Mouse (Mus musculus) cerebellum, adult 2 months (tissue): ENCODE measurements around the gene Rnf10. TPM values are rescaled to one million over a fixed set of nuclear protein-coding genes. Genes with fewer than 3 reads are reported as not detected.
"Not testable (repeated sequence)": the region's sequence is repeated elsewhere in the genome, so short reads cannot be mapped to it uniquely, and the experiment has no call there.

Experiments
- DNase-seq, 2 experiments: peaks; one replicate each; pipeline ENCODE4 v3.0.0; 2021
- H3K27ac ChIP-seq: fragments of 200-500 bp; 2 replicates; pipeline ENCODE4 v1.5.1; 2012; ENCODE audit warnings: low read length, control low read depth, inconsistent platforms; ENCODE audit not compliant: insufficient read depth
- H3K27me3 ChIP-seq: fragments of 200-500 bp; 2 replicates; pipeline ENCODE4 v1.6.1; 2012; ENCODE audit warnings: inconsistent platforms, mild to moderate bottlenecking, low read length, moderate library complexity; ENCODE audit not compliant: control insufficient read depth, insufficient read depth
- H3K4me1 ChIP-seq: fragments of 200-500 bp; 2 replicates; pipeline ENCODE4 v1.6.1; 2011; ENCODE audit warnings: low read length; ENCODE audit not compliant: control insufficient read depth, insufficient read depth
- H3K4me3 ChIP-seq: fragments of 200-500 bp; replicated peaks from 2 replicates; pipeline ENCODE3; 2011; ENCODE audit warnings: mild to moderate bottlenecking, low read depth, low read length, control low read depth; ENCODE audit not compliant: insufficient read depth
- CTCF ChIP-seq: fragments of 200-500 bp; IDR thresholded peaks from 2 replicates; pipeline ENCODE4 v1.5.1; 2011; ENCODE audit warnings: low read depth, mild to moderate bottlenecking, control low read depth, low read length, moderate library complexity, borderline replicate concordance; ENCODE audit not compliant: insufficient read depth
- POLR2A ChIP-seq: fragments of 200-500 bp; IDR thresholded peaks from 2 replicates; pipeline ENCODE4 v1.6.1; 2011; ENCODE audit warnings: low read length, control low read depth, borderline replicate concordance; ENCODE audit not compliant: insufficient read depth
- WGBS: fragments of 180-500 bp; shearing (Covaris S2); methylation state at CpG from one replicate; pipeline ENCODE4 v1.1.7; 2018; 5-methylcytosine and 5-hydroxymethylcytosine counted together
- polyA plus RNA-seq: library from polyadenylated mRNA; depleted of rRNA; stranded (reverse); fragments of >200 nt; gene quantifications from 2 replicates; pipeline ENCODE4 v1.2.3, GENCODE M21; 2012

The Rnf10 gene
- polyA plus RNA-seq, 1 experiment: 151 TPM

DNA sequence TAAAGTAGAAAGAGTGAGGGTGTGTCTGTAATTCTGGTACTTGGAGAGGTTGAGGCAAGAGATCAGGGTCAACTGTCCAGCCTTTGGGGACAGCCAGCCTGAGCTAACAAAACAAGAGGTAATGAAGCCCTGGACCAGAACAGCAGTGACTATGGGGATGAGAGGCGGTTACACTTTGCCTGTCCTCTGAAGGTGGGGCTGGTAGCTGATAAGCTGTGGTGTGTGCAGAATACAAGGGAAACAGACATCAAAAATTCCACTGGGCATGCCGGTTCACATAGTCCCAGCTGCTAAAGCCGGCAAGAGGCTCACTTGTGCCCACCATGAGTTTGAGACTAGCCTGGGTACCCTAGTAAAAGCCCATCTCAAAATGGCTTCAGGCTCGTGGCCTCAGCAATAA is 39.7 kb upstream of the Rnf10 start:
- no peak for DNase-seq
- Histone ChIP-seq H3K4me1 (peaks cover 6% of the 10 kb centered on the region), H3K4me3 (no peak overlapping the region), H3K27ac (no peak overlapping the region), H3K27me3 (no peaks in the 10 kb centered on the region)
- TF ChIP-seq CTCF: no peak
- WGBS: 86% methylated on average over 4 of the region's 4 CpGs

DNA sequence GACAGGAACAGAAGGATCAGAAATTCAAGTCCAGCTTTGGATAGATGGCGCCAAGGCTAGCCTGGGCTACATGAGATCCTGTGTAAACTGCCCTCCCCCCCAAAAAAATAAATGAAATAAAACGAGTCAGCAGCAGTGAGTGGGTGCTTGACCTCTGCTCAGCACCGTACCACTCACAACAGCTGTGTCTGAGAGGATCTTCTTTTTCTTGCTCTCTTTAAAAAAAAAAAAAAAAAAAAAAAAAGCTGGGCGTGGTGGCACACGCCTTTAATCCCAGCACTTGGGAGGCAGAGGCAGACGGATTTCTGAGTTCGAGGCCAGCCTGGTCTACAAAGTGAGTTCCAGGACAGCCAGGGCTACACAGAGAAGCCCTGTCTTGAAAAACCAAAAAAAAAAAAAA is 29.5 kb upstream of the Rnf10 start:
- H3K4me3 ChIP-seq: peak overlapping the region; percentile 7

DNA sequence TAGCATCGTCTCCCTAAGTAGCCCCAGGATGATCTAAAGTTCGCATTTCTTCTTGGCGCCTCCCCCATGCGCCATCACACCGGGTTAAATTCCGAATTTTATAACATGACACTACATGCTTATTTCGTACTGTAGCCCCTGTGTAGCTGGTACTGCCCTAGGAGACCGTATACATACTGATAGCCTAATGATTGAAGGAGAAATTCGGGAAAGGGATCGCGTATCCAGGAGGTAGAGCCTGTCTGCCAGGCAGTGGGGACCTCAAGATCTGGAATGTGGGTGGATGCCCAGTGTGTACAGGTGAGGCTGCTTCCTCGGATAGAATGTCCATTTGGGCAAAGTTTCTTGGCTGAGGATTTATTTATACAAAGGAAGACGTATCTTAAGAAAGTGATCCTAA is 28.9 kb upstream of the Rnf10 start:
- 19% methylated on average over 13 of the region's 13 CpGs for WGBS
- Histone ChIP-seq H3K27ac (no peak overlapping the region), H3K4me3 (peak overlapping the region; percentile 74), H3K27me3 (no peaks in the 10 kb centered on the region), H3K4me1 (peaks cover 8% of the 10 kb centered on the region; the same call in 1 of the 2 replicates)
- TF ChIP-seq POLR2A: no peak
- TF ChIP-seq CTCF: no peak
- DNase-seq: peak; percentile 23 to 34

More for the DNA sequence above, 29.5 kb upstream of the Rnf10 start:
- not testable (repeated sequence) for H3K27ac ChIP-seq, DNase-seq, H3K4me1 ChIP-seq, H3K27me3 ChIP-seq
- 89% methylated on average over 7 of the region's 7 CpGs for WGBS

DNA sequence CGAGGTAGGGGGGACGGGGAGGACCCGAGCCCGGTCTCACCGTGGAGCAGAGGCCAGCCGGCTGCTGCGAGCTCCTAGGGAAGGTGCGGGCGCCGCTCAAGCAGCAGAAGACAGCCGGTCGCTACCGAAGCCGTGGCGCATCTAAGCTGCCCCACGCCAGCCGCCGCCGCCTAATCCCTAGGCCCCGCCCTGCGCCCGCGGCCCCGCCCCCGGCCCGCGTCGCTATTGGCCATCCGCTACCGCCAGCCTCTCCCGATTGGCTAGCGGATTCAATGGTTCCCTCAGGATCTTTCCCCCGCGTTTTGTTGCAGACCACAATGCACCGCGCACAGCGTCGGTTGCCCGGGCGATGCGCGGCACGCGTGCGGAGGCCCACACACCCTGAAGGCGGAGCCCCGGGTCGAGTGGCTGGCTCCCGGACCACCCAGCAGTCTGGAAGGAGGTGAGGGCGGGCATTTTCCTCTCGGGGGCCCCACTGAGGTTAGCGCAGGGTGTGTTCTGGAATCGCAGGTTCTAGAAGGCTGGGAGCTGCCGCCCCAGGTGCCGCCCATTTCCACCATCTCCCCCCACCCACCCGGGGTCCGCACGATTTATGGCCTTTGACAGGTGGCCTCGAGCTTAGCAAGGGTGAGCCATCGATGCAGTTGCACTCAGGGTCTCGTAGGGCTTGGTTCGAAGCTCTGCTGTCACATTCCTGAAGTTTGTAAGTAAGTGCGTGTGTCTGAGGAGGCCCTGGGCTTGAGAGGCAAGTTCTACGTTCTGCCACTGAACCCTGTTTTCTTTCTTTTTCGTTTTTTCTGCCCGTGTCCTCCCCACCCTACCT is 28.3 kb upstream of the Rnf10 start, which contains the start of gene Dynll1:
Gene Dynll1 (minus strand): TSS at position 208 of the 823 bp plus-strand sequence.
- DNase-seq: peak; percentile 98 to 100
- peaks cover 8% of the 10 kb centered on the region; the same call in 1 of the 2 replicates for H3K4me1 ChIP-seq
- H3K4me3 ChIP-seq: peak within 1 kb of the TSS; percentile 76
- H3K27me3 ChIP-seq: no peaks in the 10 kb centered on the region
- peak within 1 kb of the TSS; percentile 69 for H3K27ac ChIP-seq
- WGBS: 1% methylated on average over 66 of the region's 66 CpGs
- TF ChIP-seq POLR2A (peak; percentile 92), CTCF (no peak)

DNA sequence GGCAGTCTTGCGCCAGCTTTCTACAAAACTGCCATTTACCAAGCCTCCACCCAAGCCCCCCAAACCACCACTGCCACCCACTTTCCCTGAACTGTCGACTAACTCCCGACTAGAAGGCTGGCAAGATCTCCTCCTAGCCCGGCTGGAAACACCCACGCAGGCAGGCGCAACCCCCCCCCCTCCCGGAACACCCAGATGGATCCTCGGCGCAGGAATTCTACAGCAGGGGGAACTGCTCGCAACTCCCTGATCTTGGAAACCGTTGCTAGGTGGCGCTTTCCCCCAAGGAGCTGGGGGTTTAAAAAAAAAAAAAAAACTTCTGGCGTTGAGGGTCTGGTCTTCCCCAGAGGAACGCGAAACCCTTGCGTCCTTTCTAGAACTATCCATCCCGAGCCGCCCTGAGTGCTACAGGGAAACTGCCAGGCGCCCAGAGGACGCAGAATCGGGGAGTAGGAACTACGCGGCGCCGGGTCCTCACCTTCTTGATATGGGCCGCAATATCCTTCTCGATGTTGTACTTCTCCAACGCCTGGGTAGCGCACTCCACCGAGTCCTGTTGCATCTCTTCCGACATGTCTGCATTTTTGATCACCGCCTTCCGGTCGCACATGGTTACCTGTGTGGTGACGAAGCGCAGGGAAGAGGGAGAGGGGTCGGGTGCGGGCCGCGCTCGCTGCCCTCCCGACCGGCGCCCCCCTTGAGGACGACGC is 27.5 kb upstream of the Rnf10 start:
- Histone ChIP-seq H3K4me1 (peaks cover 8% of the 10 kb centered on the region; the same call in 1 of the 2 replicates), H3K4me3 (peak overlapping the region; percentile 76), H3K27ac (peak overlapping the region; percentile 69), H3K27me3 (no peaks in the 10 kb centered on the region)
- peak; percentile 76 for DNase-seq
- under 1% methylated on average over 46 of the region's 46 CpGs for WGBS
- TF ChIP-seq CTCF: peak; percentile 39; the same call in 1 of the 2 replicates
- TF ChIP-seq POLR2A: no peak

DNA sequence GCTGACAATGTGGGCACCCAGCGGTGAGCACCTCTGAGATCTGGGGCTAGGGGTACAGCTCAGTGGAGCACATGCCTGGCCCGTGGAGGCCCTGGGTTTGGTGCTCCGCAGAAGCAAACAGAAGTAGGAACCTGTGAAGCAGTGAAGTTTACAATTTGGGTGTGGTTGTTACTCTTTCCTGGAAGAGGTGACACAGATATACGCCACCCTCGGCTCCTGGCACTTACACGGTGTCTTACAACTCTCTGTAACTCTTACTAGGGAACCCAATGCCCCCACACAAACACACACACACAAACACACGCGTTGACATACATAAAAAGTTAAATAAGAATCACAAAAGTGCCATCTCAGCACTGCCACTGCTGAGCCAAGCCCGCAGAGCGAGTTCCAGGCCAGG is 23.6 kb upstream of the Rnf10 start:
- H3K27ac ChIP-seq: no peak overlapping the region
- no peaks in the 10 kb centered on the region for H3K27me3 ChIP-seq
- TF ChIP-seq POLR2A (no peak), CTCF (no peak)
- WGBS: 84% methylated on average over 10 of the region's 10 CpGs
- no peak for DNase-seq
- no peak overlapping the region for H3K4me3 ChIP-seq
- H3K4me1 ChIP-seq: peaks cover 8% of the 10 kb centered on the region; the same call in 1 of the 2 replicates

DNA sequence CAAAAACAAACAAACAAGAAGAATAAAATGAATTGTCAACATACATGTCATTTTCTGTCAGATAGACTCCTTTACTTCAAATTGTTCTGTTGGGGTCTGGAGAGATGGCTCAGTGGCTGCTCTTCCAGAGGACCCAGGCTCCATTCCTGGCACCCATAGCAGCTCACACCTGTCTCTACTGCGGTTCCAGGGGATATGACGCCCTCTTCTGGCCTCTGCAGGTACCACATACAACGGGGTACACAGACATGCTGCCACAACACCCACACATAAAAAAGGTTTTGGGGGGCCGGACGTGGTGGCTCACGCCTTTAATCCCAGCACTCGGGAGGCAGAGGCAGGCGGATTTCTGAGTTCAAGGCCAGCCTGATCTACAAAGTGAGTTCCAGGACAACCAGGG is 21.5 kb upstream of the Rnf10 start:
- Histone ChIP-seq H3K4me1 (peaks cover 8% of the 10 kb centered on the region; the same call in 1 of the 2 replicates), H3K4me3 (no peak overlapping the region), H3K27me3 (no peaks in the 10 kb centered on the region), H3K27ac (no peak overlapping the region)
- WGBS: 87% methylated on average over 8 of the region's 8 CpGs
- DNase-seq: no peak
- 0 out of 2 replicates have a peak, but pooled peaks have one; percentile 21 for TF ChIP-seq CTCF
- TF ChIP-seq POLR2A: no peak

DNA sequence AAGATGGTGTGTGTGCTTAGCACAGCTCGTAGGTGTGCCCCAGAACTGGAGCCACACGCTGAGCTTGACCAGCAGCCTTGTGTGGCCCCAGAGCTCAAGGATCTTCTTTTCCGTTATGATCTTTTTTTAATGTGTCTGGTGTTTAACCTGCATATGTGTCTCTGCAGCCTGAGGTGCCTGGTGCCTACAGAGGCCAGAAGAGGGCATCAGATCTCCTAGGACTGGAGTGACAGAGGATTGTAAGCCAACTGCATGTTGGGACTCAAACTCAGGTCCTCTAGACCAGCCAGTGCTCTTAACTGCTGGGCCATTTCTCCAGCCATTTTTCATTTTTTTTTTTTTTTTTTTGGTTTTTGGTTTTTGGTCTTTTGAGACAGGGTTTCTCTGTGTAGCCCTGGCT is 12.0 kb upstream of the Rnf10 start:
- WGBS: 80% methylated on average over 3 of the region's 3 CpGs
- DNase-seq: no peak
- no peaks in the 10 kb centered on the region for H3K4me1 ChIP-seq
- TF ChIP-seq CTCF: peak; percentile 33; the same call in 1 of the 2 replicates
- no peak for TF ChIP-seq POLR2A
- no peaks in the 10 kb centered on the region for H3K27me3 ChIP-seq
- no peak overlapping the region for H3K27ac ChIP-seq
- H3K4me3 ChIP-seq: no peak overlapping the region
